Mouse (Mus musculus) olfactory bulb, adult 2 months (tissue): ENCODE measurements at regions not wholly inside any gene's neighbourhood (a gene's known extent, or its start where the extent isn't known, plus 50 kb on each side); places are given as distances from the start of the nearest gene placed in this dataset.

Experiments
- CTCF ChIP-seq: fragments of 200-500 bp; IDR thresholded peaks from 2 replicates; pipeline ENCODE4 v1.5.1; 2012; ENCODE audit warnings: low read depth, mild to moderate bottlenecking, low read length, moderate library complexity; ENCODE audit not compliant: insufficient read depth
- POLR2A ChIP-seq: fragments of 200-500 bp; IDR thresholded peaks from 2 replicates; pipeline ENCODE4 v1.6.1; 2012; ENCODE audit warnings: mild to moderate bottlenecking, low read depth, low read length, moderate library complexity; ENCODE audit not compliant: insufficient read depth

- TF ChIP-seq POLR2A = no peak
- no peak for TF ChIP-seq CTCF
Observed at GRCm38 (mm10) chr15:62849326-62849725, 995.7 kb downstream of the Gsdmc2 start.
